Mouse (Mus musculus): ENCODE results near the gene Prkce.
A peak's percentile ranks its signal among the peaks of the same experiment; 100 is the strongest.

Gene Prkce

DNA sequence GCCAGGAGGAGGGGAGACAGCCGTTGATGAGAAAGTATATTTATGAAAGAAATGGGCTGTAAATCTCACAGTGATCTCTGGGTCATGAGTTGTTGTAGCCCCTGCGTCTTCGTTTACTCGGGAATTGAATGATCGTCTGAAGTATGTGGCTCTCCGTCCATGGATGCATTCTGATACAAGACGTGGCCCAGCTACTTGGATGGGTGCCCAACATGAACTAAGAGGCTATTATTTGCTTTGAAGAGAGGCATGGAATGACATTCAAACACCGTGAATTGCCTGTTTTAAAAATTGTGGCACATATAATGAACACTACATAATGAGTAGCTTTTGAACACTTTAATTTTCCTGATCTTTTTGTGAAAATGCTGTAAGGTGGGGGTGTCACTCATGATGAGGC lies 93.5 kb downstream of the Prkce start:
- no peak for DNase-seq (ENCODE audit: low spot score in 2 of 2)

DNA sequence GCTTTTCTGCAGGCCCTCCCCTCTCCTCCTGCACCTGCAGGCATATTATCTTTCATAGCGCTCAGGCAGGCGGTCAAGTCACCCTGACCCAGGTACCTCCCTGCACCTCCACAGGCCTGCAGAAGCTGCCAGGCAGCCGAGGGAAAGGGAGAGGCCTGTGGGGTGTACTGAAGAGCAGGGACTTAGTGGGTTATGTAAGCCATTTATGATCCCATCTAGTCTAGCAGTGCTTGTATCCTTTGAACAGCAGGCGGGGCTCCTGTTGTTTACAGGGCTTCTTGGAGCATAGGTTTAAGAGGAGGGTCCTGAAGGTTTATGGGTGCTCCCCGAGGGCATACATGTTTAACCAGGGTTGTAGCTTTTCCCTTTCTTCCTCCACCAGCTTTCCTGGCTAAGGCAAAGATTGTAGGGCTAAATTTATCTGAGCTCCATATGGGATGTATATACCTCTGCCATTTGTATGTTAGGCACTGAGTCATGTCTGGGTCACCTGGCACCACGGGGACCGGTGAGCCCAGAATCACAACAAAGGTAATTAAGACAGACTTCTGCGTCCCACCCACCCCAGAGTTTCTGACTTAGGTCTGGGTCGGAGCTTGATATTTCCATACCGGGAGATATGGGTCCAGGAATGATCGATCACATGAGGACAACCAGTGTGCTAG lies 96.5 kb downstream of the Prkce start:
- DNase-seq (ENCODE audit: low spot score in 2 of 2): no peak

DNA sequence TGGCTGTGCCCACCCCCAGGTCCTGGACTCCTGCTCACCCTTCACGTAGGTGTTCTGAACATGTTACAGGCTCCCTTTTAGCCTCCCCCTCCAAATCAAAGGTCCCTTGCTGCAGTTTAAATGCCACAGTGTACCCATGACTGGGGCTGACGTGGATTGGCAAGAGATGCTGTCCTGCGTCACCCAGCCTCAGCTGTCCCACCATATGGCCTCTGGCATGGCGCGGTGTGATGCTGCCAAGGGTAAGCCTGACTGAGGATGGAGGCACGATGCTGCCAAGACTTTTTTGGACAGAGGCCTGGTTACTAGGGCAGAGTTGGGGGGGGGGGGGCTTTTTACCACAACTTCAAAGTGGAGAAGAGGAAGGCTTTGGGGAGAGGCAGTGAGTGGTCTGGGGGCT lies 98.5 kb downstream of the Prkce start:
- no peak for DNase-seq (ENCODE audit: low spot score in 2 of 2)

DNA sequence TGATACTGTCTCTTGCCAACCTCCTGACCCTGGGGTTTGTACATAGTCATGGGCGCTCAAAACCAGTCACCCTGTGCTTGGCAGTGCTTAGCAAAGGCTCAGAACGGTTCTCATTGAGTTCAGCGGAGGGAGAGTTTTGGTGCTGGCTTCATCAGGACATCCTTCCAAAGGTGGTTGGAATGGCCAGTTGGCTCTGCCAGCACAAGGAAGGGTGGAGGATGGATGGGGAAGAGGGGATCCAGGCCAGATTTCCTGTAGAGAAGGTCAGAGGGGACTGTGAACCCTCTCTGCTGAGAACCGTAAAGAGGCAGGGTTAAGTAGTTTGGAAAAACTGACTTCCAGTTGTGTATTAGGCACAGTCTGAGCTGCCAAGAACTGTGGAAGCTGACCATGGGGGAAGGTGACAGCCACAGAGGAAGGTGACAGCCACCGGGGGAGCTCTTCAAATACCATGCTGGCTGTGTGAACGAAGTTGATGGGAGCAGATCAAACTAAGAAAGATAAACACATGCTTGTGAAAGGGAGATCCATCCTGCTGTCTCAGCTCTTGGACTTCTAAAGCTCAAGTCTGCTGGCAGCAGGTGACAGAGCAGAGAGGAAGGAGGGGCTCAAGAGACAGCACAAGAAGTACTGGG lies 99.7 kb downstream of the Prkce start:
- no peak for DNase-seq (ENCODE audit: low spot score in 2 of 2)

DNA sequence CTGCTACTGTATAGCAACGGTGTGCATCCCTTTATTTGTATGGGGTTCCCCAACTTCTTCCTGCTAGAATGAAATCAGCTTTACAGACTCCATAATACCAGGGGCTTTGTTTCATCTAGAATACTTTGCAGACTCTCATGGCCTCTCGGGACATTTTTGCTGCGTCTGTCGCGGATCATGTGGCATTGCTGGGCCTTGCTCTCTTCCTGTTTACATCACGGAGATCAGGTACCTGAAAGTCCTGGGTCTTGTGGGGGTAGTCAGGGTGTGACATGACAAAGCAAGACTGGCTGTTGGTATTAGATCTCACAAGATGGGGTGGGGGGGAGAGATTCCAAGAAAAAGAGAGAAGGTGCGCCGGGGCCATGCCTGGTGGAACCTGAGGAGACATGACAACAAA lies 102.1 kb downstream of the Prkce start:
- DNase-seq (ENCODE audit: low spot score in 2 of 2): no peak

DNA sequence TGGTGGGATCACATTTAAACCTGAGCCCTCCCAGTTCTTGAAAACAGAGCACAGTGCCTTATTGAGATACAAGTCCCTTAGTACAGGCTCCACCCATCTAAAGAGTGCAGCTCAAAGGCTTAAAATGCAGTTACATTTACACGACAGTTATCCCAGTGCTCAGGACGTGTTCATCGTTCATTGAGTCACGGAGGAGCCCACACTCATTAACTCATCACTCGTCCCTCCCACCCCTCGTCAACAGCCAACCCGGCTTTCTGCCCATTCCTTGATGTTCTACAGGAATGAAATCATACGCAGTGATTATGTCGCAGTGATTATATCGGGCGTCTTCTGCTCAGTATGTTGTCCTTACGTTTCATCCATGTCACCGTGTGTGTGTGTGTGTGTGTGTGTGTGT lies 102.9 kb downstream of the Prkce start:
- DNase-seq (ENCODE audit: low spot score in 2 of 2): no peak

DNA sequence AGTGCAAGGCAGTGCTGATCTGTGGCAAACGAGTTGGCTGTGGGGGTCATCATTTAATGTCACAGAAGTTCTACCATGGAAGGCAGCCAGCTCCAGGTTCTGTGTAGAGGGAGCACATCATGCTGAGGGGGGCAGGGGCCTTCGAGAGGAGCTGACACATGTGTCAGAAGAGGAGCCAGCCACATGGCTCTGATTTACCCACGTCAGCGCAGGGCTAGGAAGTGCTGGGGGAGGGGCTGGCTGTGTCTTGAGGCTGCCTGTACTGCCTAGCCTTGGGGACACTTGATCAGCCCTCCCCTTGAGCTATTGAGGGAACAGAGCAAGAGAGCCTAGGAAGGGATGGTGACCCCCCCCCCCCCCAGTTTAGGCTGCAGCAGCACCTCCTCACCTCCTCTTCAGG lies 103.7 kb downstream of the Prkce start:
- no peak for DNase-seq (ENCODE audit: low spot score in 2 of 2)

DNA sequence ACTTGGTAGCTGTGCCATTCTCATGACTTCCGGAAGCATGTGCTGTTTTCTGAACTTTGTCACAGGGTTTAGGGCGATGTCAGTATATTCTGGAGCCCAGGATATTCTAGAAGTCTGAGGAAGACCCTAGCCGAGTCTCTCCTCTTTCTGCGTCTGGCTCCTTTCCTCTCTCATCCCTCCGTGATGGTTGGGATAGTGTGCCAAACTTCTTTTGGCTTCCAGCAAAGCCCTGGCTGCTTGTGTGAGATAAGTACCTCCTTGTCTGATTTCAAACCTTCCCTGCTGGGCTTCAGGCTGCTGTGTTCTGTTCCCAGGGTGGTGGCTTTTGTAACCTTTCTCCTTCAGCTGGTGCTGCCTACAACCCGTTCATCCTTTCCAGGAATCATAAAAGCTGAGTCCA lies 105.4 kb downstream of the Prkce start:
- DNase-seq (ENCODE audit: low spot score in 2 of 2): no peak

DNA sequence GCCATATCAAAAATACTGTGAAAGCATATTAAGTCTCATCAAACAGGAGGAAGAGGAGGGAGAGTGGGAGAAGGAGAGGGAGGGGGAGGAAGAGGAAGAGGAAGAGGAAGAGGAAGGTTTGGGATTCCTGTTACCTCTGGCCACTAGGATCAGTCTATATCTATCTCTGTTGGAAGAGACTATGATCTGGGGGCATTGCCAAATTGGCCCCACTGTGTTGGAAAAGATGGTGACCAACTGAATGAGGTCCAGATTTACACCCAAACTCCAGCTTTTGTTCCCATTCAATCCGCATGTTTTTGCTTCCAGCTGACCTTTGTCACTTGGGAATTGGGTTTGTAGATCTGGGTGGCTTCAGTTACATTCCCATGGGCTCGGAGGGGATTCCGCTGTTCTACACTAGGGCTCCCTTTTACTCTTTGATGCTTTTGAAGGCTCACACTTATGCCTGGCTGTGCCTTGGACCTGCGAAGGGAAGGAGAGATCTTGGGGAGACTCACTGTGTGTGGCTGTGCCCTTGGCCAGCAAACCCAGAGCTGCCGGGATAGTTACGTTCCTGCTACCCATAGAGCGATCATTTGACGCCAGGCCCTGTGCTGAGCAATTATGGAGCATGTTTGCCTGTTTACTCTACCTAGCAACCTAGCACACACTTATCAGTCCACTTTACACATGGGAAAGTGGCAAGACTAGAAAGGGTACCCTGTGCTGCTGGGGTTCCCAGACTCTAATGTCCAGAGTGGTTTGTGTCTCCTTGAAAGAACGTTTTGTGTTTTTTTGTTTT lies 106.2 kb downstream of the Prkce start:
- no peak for DNase-seq (ENCODE audit: low spot score in 2 of 2)

DNA sequence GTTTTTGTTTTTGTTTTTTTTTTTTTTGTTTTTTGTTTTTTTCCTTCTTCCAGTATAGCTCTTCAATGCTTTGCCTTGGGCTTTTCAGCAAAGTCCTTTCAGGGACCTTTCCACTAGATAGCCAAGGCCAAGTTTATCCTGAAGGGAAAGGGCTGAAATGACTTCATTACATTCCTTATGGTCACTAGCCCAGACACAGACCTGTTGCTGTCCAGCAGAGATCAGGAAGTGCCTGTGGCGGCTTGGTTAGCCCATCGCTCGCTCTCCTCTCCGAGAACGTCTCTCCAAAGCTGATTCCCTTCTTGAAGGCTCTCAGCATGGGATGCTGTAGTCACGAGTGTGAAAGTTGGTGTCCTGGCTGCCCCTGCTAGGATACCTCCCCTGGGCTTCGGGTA lies 106.8 kb downstream of the Prkce start:
- DNase-seq (ENCODE audit: low spot score in 2 of 2): no peak

DNA sequence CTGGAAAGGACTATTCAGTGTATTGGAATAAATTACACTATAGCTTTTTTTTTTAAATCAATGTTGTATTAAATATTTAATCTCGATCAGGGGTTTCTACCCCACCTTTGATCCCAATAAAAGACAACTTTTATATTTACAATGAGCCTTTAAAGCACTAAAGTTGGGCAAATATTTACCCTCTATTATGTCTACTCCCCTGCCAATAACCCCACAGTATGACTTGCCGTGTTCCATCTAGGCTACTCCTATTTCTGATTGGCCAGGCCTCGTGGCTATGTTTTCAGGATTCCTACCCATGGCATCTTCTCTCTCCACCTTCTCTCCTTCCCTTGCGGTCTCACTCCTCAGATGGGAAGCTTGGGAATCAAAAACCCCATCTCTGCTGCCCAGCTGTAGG lies 108.8 kb downstream of the Prkce start:
- no peak for DNase-seq (ENCODE audit: low spot score in 2 of 2)

DNA sequence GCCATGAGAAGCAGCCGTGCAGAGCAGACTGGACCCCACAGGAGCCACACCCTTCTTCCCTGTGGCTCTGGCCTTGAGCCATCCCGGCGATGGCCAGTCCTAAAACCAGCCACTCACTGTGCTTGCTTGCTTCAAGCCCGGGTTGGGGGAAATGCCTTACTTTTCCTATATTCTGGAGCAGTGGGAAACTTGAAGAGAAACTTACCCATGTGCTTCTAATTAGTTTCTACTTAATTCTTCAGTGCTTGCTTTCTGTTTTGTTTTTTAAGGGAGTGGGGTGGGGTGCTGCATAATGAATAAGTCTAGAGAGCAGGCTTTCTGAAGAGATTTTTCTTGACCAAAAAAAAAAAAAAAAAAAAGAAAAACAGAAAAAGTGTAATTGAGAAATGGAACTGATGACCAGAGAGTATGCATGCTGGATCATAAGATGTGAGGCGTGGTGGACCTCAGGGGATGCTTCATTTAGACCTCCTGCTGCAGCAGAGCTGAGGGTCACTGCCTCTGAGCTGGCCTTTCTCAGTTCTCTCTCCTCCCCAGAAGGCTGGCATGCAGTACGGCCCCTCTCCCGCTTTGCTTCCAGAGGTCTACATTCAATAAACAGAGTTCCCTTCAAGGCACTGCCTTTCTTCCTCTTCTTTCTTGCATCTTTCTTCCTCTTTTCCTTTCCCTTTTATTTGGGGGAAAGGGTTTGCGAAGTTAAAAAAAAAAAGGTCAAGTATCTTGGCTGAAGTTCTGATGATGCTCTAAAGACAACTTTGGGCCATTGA lies 109.6 kb downstream of the Prkce start:
- no peak for DNase-seq (ENCODE audit: low spot score in 2 of 2)

DNA sequence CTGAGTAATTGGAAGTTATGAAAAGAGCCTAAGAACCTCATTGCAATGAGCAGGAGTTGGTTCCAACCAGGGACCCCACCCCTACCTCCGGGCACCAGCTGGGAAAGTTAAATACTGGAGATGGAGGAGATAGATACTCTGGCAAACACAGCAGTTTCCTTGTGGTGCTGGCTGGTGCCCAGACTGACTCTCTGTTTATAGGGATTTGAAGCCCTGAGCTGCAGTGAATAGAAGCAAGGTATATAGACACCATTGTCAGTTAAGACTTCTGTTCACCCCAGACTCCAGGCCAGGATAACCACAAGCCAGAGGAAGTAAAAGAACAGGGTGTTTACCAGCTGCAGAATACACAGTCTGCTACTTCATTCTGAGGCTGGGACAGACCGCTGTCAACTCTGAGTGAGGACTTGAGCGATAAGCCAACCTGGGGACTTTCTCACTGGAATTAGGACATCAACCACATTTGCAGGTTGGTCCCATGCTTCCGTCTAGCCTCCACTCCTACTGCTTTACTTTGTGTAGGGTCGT lies 110.5 kb downstream of the Prkce start:
- DNase-seq (ENCODE audit: low spot score in 2 of 2): no peak

DNA sequence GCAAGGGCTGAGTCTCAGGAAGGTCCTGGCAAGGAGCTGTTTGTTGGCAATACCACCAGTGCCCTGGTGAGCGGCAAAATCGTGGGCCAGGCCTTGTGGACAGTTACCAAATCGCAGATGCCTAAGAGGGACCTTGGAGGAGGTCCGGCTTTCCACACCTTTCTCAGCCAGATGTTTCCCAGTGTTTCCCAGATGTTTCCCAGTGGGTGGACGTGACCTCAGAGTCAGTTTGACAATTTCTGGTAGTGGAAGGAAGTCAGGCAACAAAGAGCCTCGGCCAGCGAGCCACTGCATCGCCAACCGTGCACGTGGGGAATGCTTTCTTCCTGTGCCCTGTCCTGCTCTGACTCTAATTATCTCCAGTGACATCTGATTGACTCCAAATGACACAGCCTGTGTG lies 112.2 kb downstream of the Prkce start:
- no peak for DNase-seq (ENCODE audit: low spot score in 2 of 2)

DNA sequence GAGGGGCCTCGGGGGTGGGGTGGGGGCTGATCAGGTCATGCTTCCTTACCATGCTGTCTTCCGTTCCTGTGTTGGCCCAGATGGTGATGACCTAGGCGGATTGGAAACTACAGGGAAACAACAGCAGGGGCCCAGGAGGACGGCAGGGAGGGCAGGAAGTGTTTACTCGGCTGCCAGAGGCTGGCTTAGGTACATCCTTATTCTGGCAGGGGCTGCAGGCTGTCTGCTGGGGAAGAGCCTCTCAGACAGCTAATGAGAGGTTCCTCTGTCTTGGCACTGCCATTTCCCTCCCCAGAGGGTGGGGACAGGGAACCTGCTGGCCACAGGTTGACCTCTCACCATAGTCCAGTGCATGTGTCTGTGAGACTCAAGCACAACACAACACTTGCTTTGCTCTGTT lies 116.2 kb downstream of the Prkce start:
- no peak for DNase-seq (ENCODE audit: low spot score in 2 of 2)

DNA sequence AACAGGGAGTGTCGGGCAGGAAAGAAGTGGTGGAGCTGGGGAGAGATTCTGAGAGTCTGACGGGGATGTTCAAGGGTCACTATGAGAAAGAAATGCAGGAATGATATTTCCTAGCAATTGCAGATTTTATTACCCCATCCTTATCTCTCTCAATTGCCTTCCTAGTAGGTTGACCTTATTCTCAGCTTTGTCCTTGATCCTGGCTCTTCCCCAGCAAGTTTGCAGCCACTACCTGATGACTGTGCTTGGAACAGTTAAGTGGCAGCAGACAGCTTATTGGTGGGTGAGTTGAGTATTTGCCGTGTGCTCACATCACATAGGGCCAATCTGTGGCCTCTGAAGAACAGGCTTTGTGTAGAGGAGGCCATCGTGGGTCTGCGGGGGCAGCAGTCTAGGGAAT lies 117.5 kb downstream of the Prkce start:
- no peak for DNase-seq (ENCODE audit: low spot score in 2 of 2)

DNA sequence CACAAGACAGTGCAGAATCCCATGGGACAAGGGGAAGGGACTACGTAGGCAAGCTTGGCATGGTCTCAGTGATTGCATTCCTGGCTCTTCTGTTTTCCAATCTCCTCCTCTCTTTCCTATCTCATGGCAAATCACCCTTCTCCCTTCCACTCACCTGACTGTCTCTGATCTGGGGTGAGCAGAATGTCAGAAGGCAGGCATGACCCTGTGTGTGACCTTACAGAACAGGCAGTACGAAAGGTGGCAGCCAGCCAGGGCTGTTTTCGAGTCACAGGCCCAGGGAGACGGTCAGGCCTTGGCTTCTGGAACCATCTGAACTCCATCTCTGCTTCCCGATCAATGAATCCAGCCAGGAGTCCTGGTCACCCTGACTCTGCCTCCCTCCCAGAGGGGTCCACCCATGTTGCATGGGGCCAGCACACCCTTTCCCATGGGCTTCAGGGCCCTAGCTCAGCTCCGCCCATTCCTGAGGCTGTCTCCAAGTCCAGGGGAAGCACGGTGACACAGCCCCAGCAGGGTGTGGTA lies 119.2 kb downstream of the Prkce start:
- DNase-seq (ENCODE audit: low spot score in 2 of 2): no peak

DNA sequence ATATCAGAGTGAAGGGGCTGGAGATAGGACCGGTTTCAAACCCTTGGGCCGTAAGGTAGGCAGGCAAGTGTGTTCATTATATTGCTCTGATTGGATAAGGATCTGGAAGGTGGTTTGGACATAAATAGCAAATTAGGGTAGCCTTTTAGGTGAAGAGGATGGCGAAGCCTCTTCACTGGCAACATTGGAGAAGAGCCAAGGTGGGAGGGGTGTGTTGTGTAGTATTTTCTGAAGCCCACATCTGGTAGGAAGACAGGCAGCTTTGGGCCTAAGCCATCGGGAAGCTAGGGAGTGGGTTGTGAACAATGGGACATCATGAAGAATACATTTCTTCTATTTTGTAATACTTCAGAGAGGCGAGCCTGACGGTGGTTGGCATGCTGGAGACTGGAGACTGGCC lies 125.1 kb downstream of the Prkce start:
- no peak for DNase-seq (ENCODE audit: low spot score in 2 of 2)

DNA sequence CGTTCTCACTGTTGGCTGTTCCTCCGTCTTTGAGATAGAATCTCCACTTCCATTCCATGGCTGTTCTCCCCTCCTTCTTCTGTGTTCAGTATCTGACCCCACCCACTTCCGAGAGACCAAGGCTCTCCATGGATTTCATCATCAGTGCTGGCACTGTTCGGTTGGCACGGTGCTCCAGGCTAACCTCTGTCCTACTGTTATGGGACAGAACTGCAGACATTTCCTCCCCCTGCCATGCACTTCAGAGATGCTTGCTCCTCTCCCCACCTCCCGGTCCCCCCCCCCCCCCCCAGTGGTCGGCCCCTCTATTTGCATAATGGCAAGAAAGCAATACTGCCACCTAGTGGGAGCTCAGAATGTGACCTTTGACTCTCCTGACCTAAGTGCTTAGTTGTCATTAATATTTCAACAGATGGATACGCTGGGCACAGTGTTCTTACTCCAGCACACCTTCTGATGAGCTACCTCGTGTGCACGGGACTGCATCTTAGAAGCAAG lies 125.7 kb downstream of the Prkce start:
- DNase-seq (ENCODE audit: low spot score in 2 of 2): peak; percentile 21 to 49

DNA sequence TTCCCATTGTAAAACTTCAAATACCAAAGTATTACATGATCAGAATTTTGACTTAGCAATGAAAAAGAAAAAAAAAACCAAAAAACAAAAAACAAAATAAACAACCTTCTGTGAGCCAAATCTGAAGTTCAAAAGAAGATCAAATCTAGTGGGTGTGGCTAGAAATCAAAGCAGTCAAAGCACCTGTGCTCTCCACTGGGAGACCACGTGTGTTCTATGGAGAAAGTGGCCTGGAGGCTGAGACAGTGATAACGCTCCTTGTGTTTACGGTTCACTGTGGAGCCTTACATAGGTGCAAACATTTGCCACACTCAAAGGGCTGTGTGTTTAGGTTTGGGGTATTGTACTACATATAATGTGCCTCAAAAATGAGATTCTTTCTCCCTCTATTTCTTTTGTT lies 132.0 kb downstream of the Prkce start:
- DNase-seq (ENCODE audit: low spot score in 2 of 2): no peak

DNA sequence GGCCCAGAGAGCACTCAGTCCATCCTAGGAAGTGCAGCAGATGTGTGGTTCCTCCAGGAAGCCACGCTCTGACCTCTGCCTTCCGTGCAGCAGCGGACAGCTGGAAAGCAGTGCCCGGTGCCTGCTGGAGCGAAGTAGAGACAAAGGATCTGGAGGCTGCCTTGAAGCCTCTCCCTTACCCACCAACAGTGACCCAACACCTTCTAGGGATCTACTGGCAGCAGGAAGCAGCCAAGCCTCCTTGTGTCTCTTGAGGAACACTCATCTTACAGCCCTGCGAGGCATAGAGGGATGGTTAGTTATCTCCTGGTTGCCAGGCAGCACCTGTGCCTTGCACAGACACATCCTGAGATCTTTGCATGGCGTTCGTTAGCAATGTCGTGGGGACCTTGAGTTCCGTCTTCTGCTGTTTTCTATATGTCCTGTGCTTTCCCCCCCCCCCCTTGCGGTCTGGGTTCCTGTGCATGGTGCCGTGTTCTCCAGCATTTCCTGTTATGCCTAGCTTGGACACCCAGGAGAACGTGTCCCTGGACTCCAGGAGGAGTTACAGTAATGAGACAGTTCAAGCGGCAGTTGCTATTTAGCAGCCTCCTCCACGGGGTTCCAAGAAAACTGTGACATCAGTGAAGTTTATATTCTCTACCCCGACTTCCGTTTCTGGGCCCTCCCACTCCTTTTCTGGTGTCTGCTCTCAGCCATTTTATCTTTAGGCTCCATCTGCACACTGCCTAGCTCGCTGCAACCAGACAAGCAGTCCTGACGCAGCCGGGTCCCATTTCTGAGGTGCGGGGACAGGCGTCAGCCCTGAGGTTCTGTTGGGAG lies 133.4 kb downstream of the Prkce start:
- DNase-seq (ENCODE audit: low spot score in 2 of 2): no peak

All from urinary bladder, adult 18-20 months (tissue).